Mouse (Mus musculus) c-Kit-positive CD71-positive TER-119-positive erythroid progenitor cells, embryonic 14.5 days (primary cell): ENCODE measurements around the gene Clic4.

Source experiments
- DNase-seq: peaks from one replicate; pipeline ENCODE4 v3.0.0-alpha.2; 2013; ENCODE audit warnings: low spot score

Clic4 gene

GRCm38 (mm10) chr4:135272640-135273306 lies at the start of gene Clic4:
TSS of gene Clic4 (minus strand) at chr4:135272814.
- DNase-seq = peak; percentile 99

GRCm38 (mm10) chr4:135317966-135318365 lies 45.4 kb upstream of the Clic4 start:
- DNase-seq = peak; percentile 80

- DNase-seq = no peak
These were observed 44.9 kb upstream of the Clic4 start for GRCm38 (mm10) chr4:135317539-135317938.

- no peak for DNase-seq
These were observed 42.7 kb upstream of the Clic4 start for GRCm38 (mm10) chr4:135315287-135315686.

- DNase-seq = peak; percentile 69
These were observed 41.8 kb upstream of the Clic4 start for GRCm38 (mm10) chr4:135314419-135314832.

- DNase-seq = peak; percentile 42
These were observed 41.2 kb upstream of the Clic4 start for GRCm38 (mm10) chr4:135313761-135314241.

GRCm38 (mm10) chr4:135313111-135313691 lies 40.6 kb upstream of the Clic4 start:
- peak; percentile 60 for DNase-seq

GRCm38 (mm10) chr4:135312706-135313105 lies 40.1 kb upstream of the Clic4 start:
- DNase-seq = peak; percentile 51

GRCm38 (mm10) chr4:135310371-135310770 lies 37.8 kb upstream of the Clic4 start:
- no peak for DNase-seq

- no peak for DNase-seq
These were observed 37.1 kb upstream of the Clic4 start for GRCm38 (mm10) chr4:135309726-135310125.

GRCm38 (mm10) chr4:135309112-135309659 lies 36.6 kb upstream of the Clic4 start:
- no peak for DNase-seq

GRCm38 (mm10) chr4:135306971-135307632 lies 34.5 kb upstream of the Clic4 start:
- DNase-seq = peak; percentile 44

GRCm38 (mm10) chr4:135306533-135306932 lies 33.9 kb upstream of the Clic4 start:
- no peak for DNase-seq

GRCm38 (mm10) chr4:135302261-135302660 lies 29.6 kb upstream of the Clic4 start:
- DNase-seq = no peak

GRCm38 (mm10) chr4:135301166-135301565 lies 28.6 kb upstream of the Clic4 start:
- DNase-seq = no peak

- no peak for DNase-seq
These were observed 27.8 kb upstream of the Clic4 start for GRCm38 (mm10) chr4:135300248-135301041.

GRCm38 (mm10) chr4:135298680-135299079 lies 26.1 kb upstream of the Clic4 start:
- no peak for DNase-seq

GRCm38 (mm10) chr4:135297931-135298546 lies 25.4 kb upstream of the Clic4 start:
- DNase-seq = no peak

GRCm38 (mm10) chr4:135297146-135297545 lies 24.5 kb upstream of the Clic4 start:
- no peak for DNase-seq

- DNase-seq = no peak
These were observed 24.0 kb upstream of the Clic4 start for GRCm38 (mm10) chr4:135296565-135296964.

GRCm38 (mm10) chr4:135293813-135294212 lies 21.2 kb upstream of the Clic4 start:
- no peak for DNase-seq
